Mouse (Mus musculus) midbrain, embryonic 12.5 days (tissue): Measurements from ENCODE around the gene Apobec1. TPM values are rescaled to one million over a fixed set of nuclear protein-coding genes. Genes with fewer than 3 reads are reported as not detected.
"Not testable (repeated sequence)": the region's sequence is repeated elsewhere in the genome, so short reads cannot be mapped to it uniquely, and the experiment has no call there.

ENCODE experiments used
- ATAC-seq: fragments of 200-750 bp; cut with Nextera tagmentation; 2 replicates; pipeline ENCODE4 v1.8.0; 2017; ENCODE audit warnings: low read depth, moderate TSS enrichment, moderate library complexity; ENCODE audit not compliant: low FRiP score
- H3K27ac ChIP-seq: fragments of 300-500 bp; sonication (generic); replicated peaks from 2 replicates; pipeline ENCODE4 v1.5.1; 2016; ENCODE audit warnings: mild to moderate bottlenecking
- H3K27me3 ChIP-seq: fragments of 300-500 bp; sonication (generic); 2 replicates; pipeline ENCODE4 v1.6.1; 2016; ENCODE audit warnings: mild to moderate bottlenecking
- H3K36me3 ChIP-seq: fragments of 300-500 bp; sonication (generic); 2 replicates; pipeline ENCODE4 v1.6.1; 2016
- H3K4me1 ChIP-seq: fragments of 300-500 bp; sonication (generic); 2 replicates; pipeline ENCODE4 v1.6.1; 2016
- H3K4me2 ChIP-seq: fragments of 300-500 bp; sonication (generic); replicated peaks from 2 replicates; pipeline ENCODE4 v1.6.1; 2016; ENCODE audit warnings: mild to moderate bottlenecking, moderate library complexity
- H3K4me3 ChIP-seq: fragments of 300-500 bp; sonication (generic); 2 replicates; pipeline ENCODE4 v1.5.1; 2016; ENCODE audit warnings: mild to moderate bottlenecking
- H3K9ac ChIP-seq: fragments of 300-500 bp; sonication (generic); replicated peaks from 2 replicates; pipeline ENCODE4 v1.6.1; 2016; ENCODE audit warnings: mild to moderate bottlenecking, moderate library complexity
- H3K9me3 ChIP-seq: fragments of 300-500 bp; sonication (generic); 2 replicates; pipeline ENCODE4 v1.6.1; 2016; ENCODE audit warnings: mild to moderate bottlenecking
- WGBS: fragments of 180-500 bp; shearing (Covaris S2); methylation state at CpG from one replicate; pipeline ENCODE4 v1.1.7; 2016; 5-methylcytosine and 5-hydroxymethylcytosine counted together
- polyA plus RNA-seq: library from polyadenylated mRNA; unstranded; fragments of >200 nt; fragmentation: Nextera tagmentation; extraction: Ambion mirVana; gene quantifications from 2 replicates; pipeline ENCODE4 v1.2.1, GENCODE M21; 2016

The Apobec1 gene
- 1.7 and 2.8 TPM in 2 replicates for polyA plus RNA-seq

DNA sequence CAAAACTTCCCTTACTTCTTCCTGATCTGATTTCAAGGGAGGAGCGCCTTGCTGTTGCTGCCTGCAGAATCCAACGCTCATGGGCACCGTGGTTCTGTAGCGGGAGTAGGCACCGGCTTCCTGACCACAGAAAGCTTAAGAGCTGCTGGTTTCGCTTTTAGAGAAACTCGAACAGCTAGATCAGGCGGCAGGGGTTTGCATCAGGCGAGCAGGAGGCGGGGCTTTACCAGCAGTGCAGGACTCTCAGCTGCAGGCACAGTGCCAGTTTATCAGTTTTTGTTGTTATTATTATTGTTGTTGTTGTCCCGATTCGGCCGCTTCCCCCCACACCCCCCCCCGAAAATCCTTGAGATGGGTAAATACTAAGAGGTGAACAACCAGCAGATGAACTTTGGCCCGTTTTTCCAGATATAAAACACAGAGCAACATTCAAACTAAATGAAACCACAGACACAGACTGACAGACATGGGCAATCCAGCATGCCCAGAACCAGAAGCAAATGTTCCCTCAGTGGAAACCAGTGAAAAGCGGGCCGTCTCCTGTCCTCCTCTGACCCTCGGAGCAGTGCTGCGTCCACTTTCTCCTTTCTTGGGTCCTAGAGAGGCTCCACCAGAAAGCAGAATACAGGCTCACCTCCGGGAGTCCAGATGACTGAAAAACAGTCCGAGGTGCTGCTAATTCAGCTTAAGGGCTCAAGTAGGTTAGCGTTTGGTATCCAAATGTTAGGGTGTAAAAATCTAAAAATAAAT lies at the start of gene Apobec1:
Gene Apobec1, minus strand, starts transcription at position 203 of the 750 bp plus-strand sequence.
- peak within 1 kb of the TSS; percentile 55 for H3K9ac ChIP-seq
- no peaks in the 10 kb centered on the region for H3K36me3 ChIP-seq
- peak within 1 kb of the TSS; percentile 42 for H3K4me3 ChIP-seq
- H3K4me1 ChIP-seq, result 0 out of 2 replicates have a peak, but pooled peaks cover 2% of the 10 kb centered on the region
- no peak within 1 kb of the TSS for H3K27ac ChIP-seq
- H3K27me3 ChIP-seq, result no peaks in the 10 kb centered on the region
- WGBS, result 10% methylated on average over 22 of the region's 22 CpGs
- peak within 1 kb of the TSS; percentile 63 for H3K4me2 ChIP-seq
- peak; percentile 67 for ATAC-seq
- H3K9me3 ChIP-seq, result no peaks in the 10 kb centered on the region

- Histone ChIP-seq H3K9ac (no peak overlapping the region), H3K27me3 (no peaks in the 10 kb centered on the region), H3K9me3 (no peaks in the 10 kb centered on the region), H3K27ac (no peak overlapping the region), H3K4me2 (no peak overlapping the region), H3K36me3 (no peaks in the 10 kb centered on the region), H3K4me3 (no peak overlapping the region), H3K4me1 (peaks cover 5% of the 10 kb centered on the region)
- WGBS, result 73% methylated on average over 5 of the region's 5 CpGs
- ATAC-seq, result no peak
These were observed 48.2 kb upstream of the Apobec1 start for GRCm38 (mm10) chr6:122650398-122650980.

DNA sequence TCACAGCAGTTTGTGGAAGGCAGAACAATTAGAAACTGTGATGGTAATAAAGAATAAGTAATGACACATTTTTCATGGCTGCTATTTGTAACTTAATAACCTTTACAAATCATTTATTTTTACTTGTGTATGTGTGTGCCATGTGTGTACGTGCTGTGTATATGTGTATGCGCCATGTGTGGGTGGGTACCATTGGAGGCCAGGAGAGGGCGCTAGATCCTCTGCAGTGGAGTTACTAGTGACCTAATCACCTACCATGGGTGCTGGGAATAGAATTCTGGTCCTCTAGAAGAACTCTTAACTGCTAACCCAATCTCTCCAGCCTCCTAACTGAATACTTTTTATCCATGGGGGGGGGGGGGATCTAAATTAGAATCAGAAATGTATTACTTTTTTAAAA lies 47.7 kb upstream of the Apobec1 start:
- H3K9ac ChIP-seq, result no peak overlapping the region
- H3K9me3 ChIP-seq, result no peaks in the 10 kb centered on the region
- no peaks in the 10 kb centered on the region for H3K27me3 ChIP-seq
- H3K4me2 ChIP-seq, result no peak overlapping the region
- no peaks in the 10 kb centered on the region for H3K36me3 ChIP-seq
- no peak for ATAC-seq
- 82% methylated on average over 3 of the region's 3 CpGs for WGBS
- no peak overlapping the region for H3K4me3 ChIP-seq
- H3K27ac ChIP-seq, result no peak overlapping the region
- H3K4me1 ChIP-seq, result no peaks in the 10 kb centered on the region

DNA sequence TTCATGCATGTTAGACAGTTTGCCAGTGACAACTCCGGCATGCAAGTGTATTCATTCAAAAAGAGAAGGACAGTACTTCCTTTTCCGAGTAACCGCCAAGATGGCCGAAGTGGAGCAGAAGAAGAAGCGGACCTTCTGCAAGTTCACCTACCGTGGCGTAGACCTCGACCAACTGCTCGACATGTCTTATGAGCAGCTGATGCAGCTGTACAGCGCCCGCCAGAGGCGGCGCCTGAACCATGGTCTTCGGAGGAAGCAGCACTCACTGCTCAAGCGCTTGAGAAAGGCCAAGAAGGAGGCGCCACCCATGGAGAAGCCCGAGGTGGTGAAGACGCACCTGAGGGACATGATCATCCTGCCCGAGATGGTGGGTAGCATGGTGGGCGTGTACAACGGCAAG lies 42.0 kb upstream of the Apobec1 start:
- not testable (repeated sequence) for H3K27me3 ChIP-seq, H3K27ac ChIP-seq, H3K9ac ChIP-seq, H3K36me3 ChIP-seq, H3K4me1 ChIP-seq, H3K4me2 ChIP-seq, H3K4me3 ChIP-seq, H3K9me3 ChIP-seq, ATAC-seq
- 91% methylated on average over 21 of the region's 21 CpGs for WGBS

- not testable (repeated sequence) for H3K4me1 ChIP-seq, H3K9ac ChIP-seq, H3K4me2 ChIP-seq, ATAC-seq, H3K36me3 ChIP-seq, H3K9me3 ChIP-seq, H3K27me3 ChIP-seq, H3K27ac ChIP-seq, H3K4me3 ChIP-seq
- WGBS, result 91% methylated on average over 4 of the region's 4 CpGs
These were observed 35.3 kb upstream of the Apobec1 start for GRCm38 (mm10) chr6:122637566-122637965.

- WGBS, result 89% methylated on average over 3 of the region's 3 CpGs
- H3K9ac ChIP-seq, result no peak overlapping the region
- no peak for ATAC-seq
These were observed 34.4 kb upstream of the Apobec1 start for GRCm38 (mm10) chr6:122636666-122637065.

GRCm38 (mm10) chr6:122635315-122635714 lies 33.1 kb upstream of the Apobec1 start:
- Histone ChIP-seq H3K9me3 (no peaks in the 10 kb centered on the region), H3K27ac (no peak overlapping the region), H3K4me3 (no peak overlapping the region), H3K4me1 (no peaks in the 10 kb centered on the region), H3K9ac (no peak overlapping the region), H3K36me3 (no peaks in the 10 kb centered on the region), H3K4me2 (no peak overlapping the region), H3K27me3 (no peaks in the 10 kb centered on the region)
- ATAC-seq, result no peak
- 89% methylated on average over 7 of the region's 7 CpGs for WGBS

More at GRCm38 (mm10) chr6:122636666-122637065, 34.4 kb upstream of the Apobec1 start:
- no peaks in the 10 kb centered on the region for H3K27me3 ChIP-seq
- H3K4me1 ChIP-seq, result no peaks in the 10 kb centered on the region
- no peak overlapping the region for H3K27ac ChIP-seq
- H3K4me2 ChIP-seq, result no peak overlapping the region
- H3K9me3 ChIP-seq, result no peaks in the 10 kb centered on the region
- no peaks in the 10 kb centered on the region for H3K36me3 ChIP-seq
- no peak overlapping the region for H3K4me3 ChIP-seq

- peak; percentile 16; the same call in 1 of the 2 replicates for ATAC-seq
- whole genome bisulfite sequencing, result 60% methylated on average over 9 of the region's 9 CpGs
These were observed 31.2 kb upstream of the Apobec1 start for GRCm38 (mm10) chr6:122633411-122633810.

GRCm38 (mm10) chr6:122627469-122628108 lies 25.3 kb upstream of the Apobec1 start:
- H3K27ac ChIP-seq, result no peak overlapping the region
- no peak for ATAC-seq
- peak overlapping the region; percentile 13 for H3K4me2 ChIP-seq
- no peaks in the 10 kb centered on the region for H3K36me3 ChIP-seq
- no peaks in the 10 kb centered on the region for H3K4me1 ChIP-seq
- H3K4me3 ChIP-seq, result no peak overlapping the region
- peaks cover 6% of the 10 kb centered on the region; the same call in 1 of the 2 replicates for H3K27me3 ChIP-seq
- H3K9me3 ChIP-seq, result no peaks in the 10 kb centered on the region
- 49% methylated on average over 20 of the region's 20 CpGs for WGBS
- no peak overlapping the region for H3K9ac ChIP-seq

More at GRCm38 (mm10) chr6:122633411-122633810, 31.2 kb upstream of the Apobec1 start:
- H3K9ac ChIP-seq, result no peak overlapping the region
- no peaks in the 10 kb centered on the region for H3K9me3 ChIP-seq
- H3K27ac ChIP-seq, result no peak overlapping the region
- H3K4me1 ChIP-seq, result no peaks in the 10 kb centered on the region
- no peaks in the 10 kb centered on the region; the same call in 1 of the 2 replicates for H3K27me3 ChIP-seq
- no peaks in the 10 kb centered on the region for H3K36me3 ChIP-seq
- no peak overlapping the region for H3K4me2 ChIP-seq
- H3K4me3 ChIP-seq, result no peak overlapping the region

DNA sequence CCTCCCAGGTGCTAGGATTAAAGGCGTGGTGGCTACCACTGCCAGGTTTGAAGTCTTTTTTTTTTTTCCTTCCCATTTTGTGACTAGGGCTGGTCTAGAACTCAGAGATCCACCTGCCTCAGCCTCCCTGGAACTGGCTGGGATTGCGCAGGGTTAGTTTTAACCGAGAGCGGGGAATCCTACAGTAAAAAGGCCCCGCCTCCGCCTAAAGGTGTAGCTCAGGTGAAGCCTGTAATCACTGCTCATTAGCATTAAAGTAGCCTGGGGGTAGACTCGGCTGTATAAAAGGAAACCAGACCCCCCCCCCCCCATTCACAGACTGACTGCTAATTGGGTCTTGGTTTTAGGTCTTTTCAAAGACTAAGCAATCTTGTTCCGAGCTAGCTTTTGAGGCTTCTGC lies 23.9 kb upstream of the Apobec1 start, which contains the start of gene Dppa3:
Gene Dppa3, plus strand, starts transcription at position 301 of the 400 bp plus-strand sequence.
- Histone ChIP-seq H3K27me3 (peaks cover 6% of the 10 kb centered on the region; the same call in 1 of the 2 replicates), H3K4me1 (no peaks in the 10 kb centered on the region), H3K36me3 (no peaks in the 10 kb centered on the region), H3K27ac (no peak within 1 kb of the TSS), H3K4me2 (no peak within 1 kb of the TSS), H3K9ac (no peak within 1 kb of the TSS), H3K4me3 (no peak within 1 kb of the TSS), H3K9me3 (no peaks in the 10 kb centered on the region)
- ATAC-seq, result no peak
- WGBS, result 85% methylated on average over 8 of the region's 8 CpGs

- Histone ChIP-seq H3K27ac (no peak overlapping the region), H3K4me2 (no peak overlapping the region), H3K9ac (no peak overlapping the region), H3K4me1 (no peaks in the 10 kb centered on the region), H3K27me3 (peaks cover 6% of the 10 kb centered on the region; the same call in 1 of the 2 replicates), H3K4me3 (no peak overlapping the region), H3K9me3 (no peaks in the 10 kb centered on the region), H3K36me3 (no peaks in the 10 kb centered on the region)
- WGBS, result 81% methylated on average over 4 of the region's 4 CpGs
- no peak for ATAC-seq
These were observed 22.9 kb upstream of the Apobec1 start for GRCm38 (mm10) chr6:122625156-122625555.

GRCm38 (mm10) chr6:122624480-122624879 lies 22.2 kb upstream of the Apobec1 start:
- H3K4me3 ChIP-seq, result no peak overlapping the region
- H3K4me1 ChIP-seq, result no peaks in the 10 kb centered on the region
- no peak overlapping the region for H3K27ac ChIP-seq
- H3K9ac ChIP-seq, result no peak overlapping the region
- peak; percentile 55; the same call in 1 of the 2 replicates for ATAC-seq
- H3K27me3 ChIP-seq, result peaks cover 6% of the 10 kb centered on the region; the same call in 1 of the 2 replicates
- H3K36me3 ChIP-seq, result no peaks in the 10 kb centered on the region
- no peaks in the 10 kb centered on the region for H3K9me3 ChIP-seq
- no peak overlapping the region for H3K4me2 ChIP-seq
- WGBS, result 37% methylated on average over 5 of the region's 5 CpGs
